Mouse (Mus musculus) heart, adult 9 months (tissue): ENCODE results near the gene Gm10309.

ENCODE experiments used
- DNase-seq, 2 experiments: peaks; one replicate each; pipeline ENCODE4 v3.0.0; 2022; ENCODE audit warnings: low spot score in 2 of 2

Gene Gm10309

GRCm38 (mm10) chr17:86476674-86477073, 28.4 kb downstream of the Gm10309 start:
- no peak for DNase-seq

- no peak for DNase-seq
Measured at GRCm38 (mm10) chr17:86471684-86472083, 33.3 kb downstream of the Gm10309 start.

- DNase-seq, result no peak
Measured at GRCm38 (mm10) chr17:86470160-86470559, 34.9 kb downstream of the Gm10309 start.

- DNase-seq, result no peak
Measured at GRCm38 (mm10) chr17:86467967-86468366, 37.1 kb downstream of the Gm10309 start.

- no peak for DNase-seq
Measured at GRCm38 (mm10) chr17:86467291-86467898, 37.6 kb downstream of the Gm10309 start.

GRCm38 (mm10) chr17:86466871-86467270, 38.2 kb downstream of the Gm10309 start:
- DNase-seq, result no peak

GRCm38 (mm10) chr17:86466412-86466811, 38.6 kb downstream of the Gm10309 start:
- DNase-seq, result no peak

- no peak for DNase-seq
Measured at GRCm38 (mm10) chr17:86465865-86466264, 39.2 kb downstream of the Gm10309 start.

GRCm38 (mm10) chr17:86464689-86465363, 40.2 kb downstream of the Gm10309 start:
- no peak for DNase-seq

- DNase-seq, result no peak
Measured at GRCm38 (mm10) chr17:86464197-86464596, 40.8 kb downstream of the Gm10309 start.

- DNase-seq, result no peak
Measured at GRCm38 (mm10) chr17:86463369-86463768, 41.7 kb downstream of the Gm10309 start.

GRCm38 (mm10) chr17:86460645-86461430, 44.2 kb downstream of the Gm10309 start:
- no peak for DNase-seq

GRCm38 (mm10) chr17:86458302-86458980, 46.6 kb downstream of the Gm10309 start:
- no peak for DNase-seq

GRCm38 (mm10) chr17:86456512-86456911, 48.5 kb downstream of the Gm10309 start:
- peak in 1 of 2 experiments; percentile 51 for DNase-seq

- DNase-seq, result no peak
Measured at GRCm38 (mm10) chr17:86454351-86454706, 50.7 kb downstream of the Gm10309 start.

- no peak for DNase-seq
Measured at GRCm38 (mm10) chr17:86453673-86454350, 51.2 kb downstream of the Gm10309 start.

GRCm38 (mm10) chr17:86452934-86453333, 52.1 kb downstream of the Gm10309 start:
- DNase-seq, result no peak
